Mouse (Mus musculus) CH12.LX (cell line): ENCODE measurements at regions not wholly inside any gene's neighbourhood (a gene's known extent, or its start where the extent isn't known, plus 50 kb on each side); places are given as distances from the start of the nearest gene placed in this dataset.

Source experiments
- DNase-seq: peaks from one replicate; pipeline ENCODE4 v3.0.0-alpha.2; 2013; ENCODE audit errors: extremely low read depth
- H3K27ac ChIP-seq: 2 replicates; pipeline ENCODE4 v1.5.1; 2012; ENCODE audit warnings: low read depth, mild to moderate bottlenecking, control low read depth, moderate library complexity; ENCODE audit not compliant: insufficient read depth
- H3K27me3 ChIP-seq: replicated peaks from 2 replicates; pipeline ENCODE3; 2012; ENCODE audit warnings: inconsistent platforms
- H3K36me3 ChIP-seq, 2 experiments: replicated peaks in 1 of 2; 2 replicates each; pipeline versions ENCODE3 to v1.6.1; 2012; ENCODE audit warnings: inconsistent platforms in 1 of 2, low read length in 1 of 2, mild to moderate bottlenecking in 1 of 2, mixed read lengths in 1 of 2, moderate library complexity in 1 of 2; ENCODE audit not compliant: control insufficient read depth in 1 of 2, insufficient read depth in 1 of 2
- H3K4me1 ChIP-seq, 2 experiments: 2 replicates each; pipeline ENCODE4 v1.6.1; 2012; ENCODE audit warnings: inconsistent platforms in 1 of 2, moderate library complexity in 1 of 2; ENCODE audit not compliant: insufficient read depth in 2 of 2, control insufficient read depth in 1 of 2
- H3K4me2 ChIP-seq: 2 replicates; pipeline ENCODE4 v1.6.1; 2012; ENCODE audit warnings: low read depth, mild to moderate bottlenecking, control low read depth; ENCODE audit not compliant: poor library complexity, insufficient read depth, severe bottlenecking
- H3K4me3 ChIP-seq, 3 experiments: fragments of 150-350 bp in 1 of 3; sonication (generic) in 1 of 3; replicated peaks in 1 of 3; 2 replicates each; pipeline versions ENCODE3 to v1.5.1; 2011 to 2012; ENCODE audit warnings: low read depth in 2 of 3, low read length in 2 of 3, mild to moderate bottlenecking in 2 of 3, moderate library complexity in 2 of 3, control low read depth in 1 of 3, improper control_type of control experiment in 1 of 3, inconsistent platforms in 1 of 3, mixed read lengths in 1 of 3; ENCODE audit not compliant: poor library complexity in 1 of 3
- H3K79me2 ChIP-seq: replicated peaks from 2 replicates; pipeline ENCODE4 v1.6.1; 2012; ENCODE audit warnings: mild to moderate bottlenecking, moderate library complexity; ENCODE audit not compliant: control insufficient read depth, poor library complexity, insufficient read depth, severe bottlenecking; ENCODE audit errors: extremely low read depth
- H3K9ac ChIP-seq: 2 replicates; pipeline ENCODE4 v1.6.1; 2012; ENCODE audit warnings: low read depth, mild to moderate bottlenecking, control low read depth, moderate library complexity; ENCODE audit not compliant: insufficient read depth
- H3K9me3 ChIP-seq: replicated peaks from 2 replicates; pipeline ENCODE3; 2012; ENCODE audit warnings: low read length, inconsistent platforms, mixed read lengths
- CHD2 ChIP-seq: IDR thresholded peaks from 2 replicates; pipeline ENCODE4 v1.6.1; 2011; ENCODE audit warnings: low read length, improper control_type of control experiment
- CTCF ChIP-seq, 2 experiments: IDR thresholded peaks in 1 of 2; conservative IDR thresholded peaks in 1 of 2; 2 replicates each; pipeline ENCODE4 v1.5.1; 2011 to 2012; ENCODE audit warnings: low read depth in 2 of 2, low read length in 2 of 2, improper control_type of control experiment in 1 of 2, inconsistent platforms in 1 of 2, mild to moderate bottlenecking in 1 of 2, moderate library complexity in 1 of 2
- E2F4 ChIP-seq: IDR thresholded peaks from 2 replicates; pipeline ENCODE4 v1.6.1; 2011; ENCODE audit warnings: low read depth, low read length, improper control_type of control experiment; ENCODE audit not compliant: insufficient replicate concordance
- IRF4 ChIP-seq: IDR thresholded peaks from 2 replicates; pipeline ENCODE4 v1.6.1; 2014; ENCODE audit warnings: low read depth, mild to moderate bottlenecking, inconsistent platforms, low read length, improper control_type of control experiment
- JUN ChIP-seq: IDR thresholded peaks from 2 replicates; pipeline ENCODE4 v1.6.1; 2011; ENCODE audit warnings: low read depth, mild to moderate bottlenecking, low read length, improper control_type of control experiment, moderate library complexity; ENCODE audit not compliant: insufficient read depth
- JUND ChIP-seq: conservative IDR thresholded peaks from 2 replicates; pipeline ENCODE4 v1.6.1; 2011; ENCODE audit warnings: low read depth, low read length, improper control_type of control experiment
- MAZ ChIP-seq: IDR thresholded peaks from 2 replicates; pipeline ENCODE4 v1.6.1; 2012; ENCODE audit warnings: low read depth, mild to moderate bottlenecking, inconsistent platforms, low read length, improper control_type of control experiment, moderate library complexity
- MEF2A ChIP-seq: IDR thresholded peaks from 2 replicates; pipeline ENCODE4 v1.6.1; 2014; ENCODE audit warnings: low read depth, mild to moderate bottlenecking, inconsistent platforms, low read length, improper control_type of control experiment, borderline replicate concordance
- MXI1 ChIP-seq: IDR thresholded peaks from 2 replicates; pipeline ENCODE4 v1.6.1; 2011; ENCODE audit warnings: mild to moderate bottlenecking, low read depth, low read length, improper control_type of control experiment
- MYC ChIP-seq: IDR thresholded peaks from 2 replicates; pipeline ENCODE4 v1.6.1; 2011; ENCODE audit warnings: low read depth, mild to moderate bottlenecking, improper control_type of control experiment, low read length
- PAX5 ChIP-seq: IDR thresholded peaks from 2 replicates; pipeline ENCODE4 v1.6.1; 2012; ENCODE audit warnings: low read length, inconsistent platforms, mixed read lengths
- POLR2AphosphoS2 ChIP-seq: IDR thresholded peaks from 2 replicates; pipeline ENCODE4 v1.6.1; 2011; ENCODE audit warnings: low read depth, low read length, improper control_type of control experiment
- RAD21 ChIP-seq: IDR thresholded peaks from 2 replicates; pipeline ENCODE4 v1.6.1; 2011; ENCODE audit warnings: low read depth, mild to moderate bottlenecking, low read length, improper control_type of control experiment, moderate library complexity
- SMC3 ChIP-seq: IDR thresholded peaks from 2 replicates; pipeline ENCODE4 v1.6.1; 2011; ENCODE audit warnings: low read depth, low read length, improper control_type of control experiment
- TBP ChIP-seq: conservative IDR thresholded peaks from 2 replicates; pipeline ENCODE4 v1.6.1; 2011; ENCODE audit warnings: low read depth, low read length, improper control_type of control experiment
- TCF12 ChIP-seq: IDR thresholded peaks from 2 replicates; pipeline ENCODE4 v1.6.1; 2014; ENCODE audit warnings: low read depth, mild to moderate bottlenecking, inconsistent platforms, low read length, improper control_type of control experiment
- UBTF ChIP-seq: IDR thresholded peaks from 2 replicates; pipeline ENCODE4 v1.6.1; 2012; ENCODE audit warnings: low read depth, mild to moderate bottlenecking, inconsistent platforms, low read length, improper control_type of control experiment, moderate library complexity
- USF1 ChIP-seq: IDR thresholded peaks from 2 replicates; pipeline ENCODE4 v1.6.1; 2014; ENCODE audit warnings: low read depth, mild to moderate bottlenecking, inconsistent platforms, low read length, improper control_type of control experiment
- ZKSCAN1 ChIP-seq: IDR thresholded peaks from 2 replicates; pipeline ENCODE4 v1.6.1; 2012; ENCODE audit warnings: low read depth, inconsistent platforms, low read length, improper control_type of control experiment, borderline replicate concordance
- ZNF384 ChIP-seq: IDR thresholded peaks from 2 replicates; pipeline ENCODE4 v1.6.1; 2012; ENCODE audit warnings: low read depth, low read length, improper control_type of control experiment, inconsistent platforms
- dilution Hi-C: fragments of 300-500 bp; cut with MboI; formaldehyde crosslinking; loops from 2 replicates; pipeline ENCODE4 v1.14.3; 2020; ENCODE audit warnings: low sequenced_read_pairs; ENCODE audit not compliant: extremely low pct_unique_long_range_greater_than_20kb, extremely low pct_ligation_motif_present
- in situ Hi-C: fragments of 300-500 bp; cut with MboI; formaldehyde crosslinking; loops from 3 replicates; pipeline ENCODE4 v1.14.3; 2019; ENCODE audit warnings: low sequenced_read_pairs, low pct_ligation_motif_present, low pct_unique_long_range_greater_than_20kb, mixed read lengths

DNA sequence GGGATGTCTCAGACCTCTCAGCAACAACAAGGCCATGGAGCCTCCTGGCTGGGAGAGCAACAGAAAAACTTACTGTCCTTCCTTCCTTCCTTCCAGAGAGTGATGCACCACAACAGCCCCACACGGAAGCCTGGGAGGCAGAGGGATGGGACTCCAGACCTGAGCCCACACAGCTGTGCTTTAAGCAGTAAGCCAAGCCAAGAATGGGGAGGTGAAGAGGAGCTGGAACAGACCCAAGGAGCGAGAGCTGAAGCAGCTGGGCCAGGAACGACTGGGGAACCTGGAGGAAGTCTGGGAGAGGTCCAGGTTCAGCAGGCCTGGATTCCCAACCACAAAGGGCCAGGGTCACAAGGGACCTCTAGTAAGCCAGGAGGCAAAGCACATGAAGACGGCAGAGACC lies 67.5 kb downstream of the Cpn2 start:
- H3K36me3 ChIP-seq, result no peaks in the 10 kb centered on the region
- TF ChIP-seq MEF2A (no peak), CTCF (conservative IDR thresholded peaks at IDR 0.05 in 1 of 2, IDR thresholded peaks at IDR 0.05 in 1 of 2; ENCODE audit: low read depth in 2 of 2, low read length in 2 of 2) (no peak), E2F4 (no peak), TBP (no peak), JUN (no peak), MXI1 (no peak)
- TF ChIP-seq, all 38 proteins: peak for 0
- Histone ChIP-seq H3K9me3 (peaks cover 10% of the 10 kb centered on the region), H3K27me3 (peaks cover 24% of the 10 kb centered on the region), H3K4me1 (peaks cover 0 to 4% of the 10 kb centered on the region in 2 experiments; a peak in 2 of 4 replicates), H3K27ac (no peak overlapping the region), H3K4me2 (no peak overlapping the region), H3K4me3 (no peak overlapping the region), H3K79me2 (no peaks in the 10 kb centered on the region), H3K9ac (no peak overlapping the region)
- in situ Hi-C loops, result no loop called here
- dilution Hi-C loops, result no loop called here
- no peak for DNase-seq

DNA sequence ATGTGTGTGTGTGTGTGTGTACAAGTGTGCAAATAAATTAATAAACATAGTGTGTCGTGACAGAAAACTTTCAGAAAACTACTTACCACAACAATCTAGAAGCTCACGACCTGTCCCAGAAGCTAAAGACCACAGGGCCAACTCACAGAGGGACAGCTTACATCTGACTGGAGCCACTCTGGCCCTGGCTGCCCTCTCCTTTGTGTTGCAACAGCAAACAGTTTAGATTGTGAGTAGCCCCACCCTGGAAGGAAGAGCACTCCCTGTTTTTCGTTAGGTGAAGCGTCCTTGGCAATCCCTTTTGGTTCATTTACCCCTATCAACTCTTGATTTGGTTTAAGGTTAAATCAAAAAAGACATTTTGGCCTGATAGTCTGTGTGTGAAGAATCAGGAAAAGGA lies 63.2 kb downstream of the Cpn2 start:
- no peak for DNase-seq
- no peak overlapping the region for H3K9ac ChIP-seq
- no peaks in the 10 kb centered on the region for H3K36me3 ChIP-seq
- peaks cover 12% of the 10 kb centered on the region for H3K27me3 ChIP-seq
- H3K79me2 ChIP-seq, result no peaks in the 10 kb centered on the region
- peaks cover 7% of the 10 kb centered on the region for H3K9me3 ChIP-seq
- no peak overlapping the region for H3K4me2 ChIP-seq
- no peak overlapping the region for H3K4me3 ChIP-seq
- H3K27ac ChIP-seq, result no peak overlapping the region
- TF ChIP-seq RAD21 (no peak), CHD2 (no peak), UBTF (no peak), E2F4 (no peak), MAZ (no peak), MYC (no peak), ZKSCAN1 (no peak), POLR2AphosphoS2 (no peak), TCF12 (no peak), PAX5 (no peak), JUND (no peak), MEF2A (no peak), USF1 (no peak), IRF4 (no peak), SMC3 (no peak), ZNF384 (no peak)
- in situ Hi-C loops, result no loop called here
- dilution Hi-C loops, result no loop called here
- H3K4me1 ChIP-seq, result peaks cover 0 to 4% of the 10 kb centered on the region in 2 experiments; a peak in 2 of 4 replicates
